Mouse (Mus musculus): ENCODE results near the gene Akap13.

DNA sequence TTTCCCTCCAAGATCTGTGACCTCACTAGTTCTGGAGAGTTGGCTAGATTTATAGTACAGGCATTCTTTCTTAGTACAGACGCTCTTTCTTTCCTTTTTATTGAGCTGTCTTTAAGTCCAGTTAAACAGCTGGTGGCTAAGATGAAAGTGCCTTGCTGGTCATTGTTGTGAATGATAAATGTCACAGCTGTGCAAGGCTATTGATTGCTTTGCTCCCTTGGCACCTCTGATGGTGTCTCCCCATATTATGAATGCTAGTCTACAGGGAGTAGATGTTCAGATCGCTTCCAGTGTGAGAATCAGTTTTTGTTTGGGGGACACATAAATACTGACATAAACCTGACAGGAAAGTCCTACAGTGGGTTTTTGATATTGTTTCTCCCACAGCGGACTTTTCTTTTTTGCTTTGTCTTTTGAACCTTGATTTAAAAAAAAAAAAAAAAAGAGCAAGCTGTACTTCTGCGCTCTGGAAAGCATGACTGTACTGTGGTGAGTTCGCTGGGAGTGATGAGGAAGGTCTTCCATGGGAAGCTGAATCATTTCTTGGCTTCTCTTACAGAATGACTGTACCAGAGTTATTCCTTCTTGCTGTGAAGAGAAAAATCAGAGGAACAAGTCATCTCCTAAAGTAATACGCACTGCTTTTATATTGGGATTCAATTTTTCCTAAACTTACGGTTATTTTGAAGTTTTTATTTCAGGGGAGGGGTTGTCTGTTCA lies 178.6 kb downstream of the Akap13 start:
- TF ChIP-seq CTCF (IDR thresholded peaks at IDR 0.05; ENCODE audit: low read depth) (no peak), EP300 (IDR thresholded peaks at IDR 0.05; ENCODE audit: low read depth) (no peak)
